Mouse (Mus musculus): ENCODE results near the gene Mctp2. TPM values are rescaled to one million over a fixed set of nuclear protein-coding genes. Genes with fewer than 3 reads are reported as not detected.
A peak's percentile ranks its signal among the peaks of the same experiment; 100 is the strongest.
"Not testable (repeated sequence)": the region's sequence is repeated elsewhere in the genome, so short reads cannot be mapped to it uniquely, and the experiment has no call there.

Gene Mctp2
- polyA plus RNA-seq, 2 experiments from 2014 or later: 2.3 to 2.4 TPM

GRCm38 (mm10) chr7:72269994-72270393 lies 36.4 kb downstream of the Mctp2 start:
- ATAC-seq: peak; percentile 88

- ATAC-seq: no peak
These were observed 45.4 kb downstream of the Mctp2 start for GRCm38 (mm10) chr7:72260766-72261655.

- no peak for ATAC-seq
These were observed 47.4 kb downstream of the Mctp2 start for GRCm38 (mm10) chr7:72259045-72259444.

- ATAC-seq: not testable (repeated sequence)
These were observed 56.1 kb downstream of the Mctp2 start for GRCm38 (mm10) chr7:72250326-72250725.

GRCm38 (mm10) chr7:72241269-72241668 lies 65.1 kb downstream of the Mctp2 start:
- ATAC-seq: no peak

- peak; percentile 78 for ATAC-seq
These were observed 66.5 kb downstream of the Mctp2 start for GRCm38 (mm10) chr7:72239782-72240493.

- ATAC-seq: peak; percentile 68
These were observed 67.8 kb downstream of the Mctp2 start for GRCm38 (mm10) chr7:72238575-72238974.

- no peak for ATAC-seq
These were observed 71.9 kb downstream of the Mctp2 start for GRCm38 (mm10) chr7:72234433-72234998.

- no peak for ATAC-seq
These were observed 75.1 kb downstream of the Mctp2 start for GRCm38 (mm10) chr7:72231182-72231877.

GRCm38 (mm10) chr7:72229925-72230324 lies 76.5 kb downstream of the Mctp2 start:
- ATAC-seq: no peak

GRCm38 (mm10) chr7:72223558-72223957 lies 82.8 kb downstream of the Mctp2 start:
- ATAC-seq: no peak

- ATAC-seq: no peak
These were observed 83.9 kb downstream of the Mctp2 start for GRCm38 (mm10) chr7:72222532-72222931.

GRCm38 (mm10) chr7:72218048-72218447 lies 88.4 kb downstream of the Mctp2 start:
- ATAC-seq: no peak

GRCm38 (mm10) chr7:72215563-72216215 lies 90.7 kb downstream of the Mctp2 start:
- ATAC-seq: no peak

- ATAC-seq: no peak
These were observed 96.2 kb downstream of the Mctp2 start for GRCm38 (mm10) chr7:72210201-72210600.

GRCm38 (mm10) chr7:72209296-72209695 lies 97.1 kb downstream of the Mctp2 start:
- no peak for ATAC-seq

- no peak for ATAC-seq
These were observed 99.6 kb downstream of the Mctp2 start for GRCm38 (mm10) chr7:72206841-72207240.

GRCm38 (mm10) chr7:72195709-72196108 lies 110.7 kb downstream of the Mctp2 start:
- ATAC-seq: no peak

- ATAC-seq: no peak
These were observed 113.1 kb downstream of the Mctp2 start for GRCm38 (mm10) chr7:72193304-72193703.

GRCm38 (mm10) chr7:72181651-72182050 lies 124.8 kb downstream of the Mctp2 start:
- ATAC-seq: no peak

GRCm38 (mm10) chr7:72169320-72169719 lies 137.1 kb downstream of the Mctp2 start:
- ATAC-seq: no peak
